Mouse (Mus musculus) stomach, embryonic 14.5 days (tissue): Measurements from ENCODE around the gene Sclt1. TPM values are rescaled to one million over a fixed set of nuclear protein-coding genes. Genes with fewer than 3 reads are reported as not detected.

ENCODE experiments used
- ATAC-seq: fragments of 200-750 bp; cut with Nextera tagmentation; 2 replicates; pipeline ENCODE4 v1.8.0; 2017; ENCODE audit warnings: low read depth, moderate TSS enrichment; ENCODE audit not compliant: insufficient number of reproducible peaks, insufficient read depth, low FRiP score
- H3K27ac ChIP-seq: fragments of 300-500 bp; sonication (generic); 2 replicates; pipeline ENCODE4 v1.5.1; 2014; ENCODE audit warnings: mild to moderate bottlenecking, low read length, moderate library complexity, mixed read lengths
- H3K27me3 ChIP-seq: fragments of 300-500 bp; sonication (generic); 2 replicates; pipeline ENCODE4 v1.6.1; 2014; ENCODE audit warnings: low read length, control low read depth, mixed read lengths; ENCODE audit not compliant: control insufficient read depth, insufficient read depth
- H3K36me3 ChIP-seq: fragments of 300-500 bp; sonication (generic); 2 replicates; pipeline ENCODE4 v1.6.1; 2014; ENCODE audit warnings: mild to moderate bottlenecking, control low read depth, low read length, moderate library complexity, mixed read lengths; ENCODE audit not compliant: control insufficient read depth, insufficient read depth
- H3K4me1 ChIP-seq: fragments of 300-500 bp; sonication (generic); 2 replicates; pipeline ENCODE4 v1.6.1; 2014; ENCODE audit warnings: low read length, control low read depth, mixed read lengths; ENCODE audit not compliant: control insufficient read depth, insufficient read depth
- H3K4me2 ChIP-seq: fragments of 300-500 bp; sonication (generic); replicated peaks from 2 replicates; pipeline ENCODE4 v1.6.1; 2014; ENCODE audit warnings: low read depth, low read length, control low read depth
- H3K4me3 ChIP-seq: fragments of 300-500 bp; sonication (generic); 2 replicates; pipeline ENCODE4 v1.5.1; 2014; ENCODE audit warnings: low read depth, low read length, control low read depth
- H3K9ac ChIP-seq: fragments of 300-500 bp; sonication (generic); replicated peaks from 2 replicates; pipeline ENCODE4 v1.6.1; 2014; ENCODE audit warnings: low read depth, mild to moderate bottlenecking, control low read depth, low read length, moderate library complexity, mixed read lengths
- H3K9me3 ChIP-seq: fragments of 300-500 bp; sonication (generic); 2 replicates; pipeline ENCODE4 v1.6.1; 2016; ENCODE audit warnings: low read depth, low read length, control low read depth; ENCODE audit not compliant: control insufficient read depth
- WGBS: fragments of 180-500 bp; shearing (Covaris S2); extraction: QIAGEN DNeasy Blood & Tissue Kit; methylation state at CpG from one replicate; pipeline ENCODE4 v1.1.7; 2014; 5-methylcytosine and 5-hydroxymethylcytosine counted together
- polyA plus RNA-seq: library from polyadenylated mRNA; unstranded; fragments of >200 nt; fragmentation: Nextera tagmentation; extraction: Ambion mirVana; gene quantifications from 2 replicates; pipeline ENCODE4 v1.2.1, GENCODE M21; 2014

Gene Sclt1
- polyA plus RNA-seq, 1 experiment from 2014 or later = 22.9 TPM

DNA sequence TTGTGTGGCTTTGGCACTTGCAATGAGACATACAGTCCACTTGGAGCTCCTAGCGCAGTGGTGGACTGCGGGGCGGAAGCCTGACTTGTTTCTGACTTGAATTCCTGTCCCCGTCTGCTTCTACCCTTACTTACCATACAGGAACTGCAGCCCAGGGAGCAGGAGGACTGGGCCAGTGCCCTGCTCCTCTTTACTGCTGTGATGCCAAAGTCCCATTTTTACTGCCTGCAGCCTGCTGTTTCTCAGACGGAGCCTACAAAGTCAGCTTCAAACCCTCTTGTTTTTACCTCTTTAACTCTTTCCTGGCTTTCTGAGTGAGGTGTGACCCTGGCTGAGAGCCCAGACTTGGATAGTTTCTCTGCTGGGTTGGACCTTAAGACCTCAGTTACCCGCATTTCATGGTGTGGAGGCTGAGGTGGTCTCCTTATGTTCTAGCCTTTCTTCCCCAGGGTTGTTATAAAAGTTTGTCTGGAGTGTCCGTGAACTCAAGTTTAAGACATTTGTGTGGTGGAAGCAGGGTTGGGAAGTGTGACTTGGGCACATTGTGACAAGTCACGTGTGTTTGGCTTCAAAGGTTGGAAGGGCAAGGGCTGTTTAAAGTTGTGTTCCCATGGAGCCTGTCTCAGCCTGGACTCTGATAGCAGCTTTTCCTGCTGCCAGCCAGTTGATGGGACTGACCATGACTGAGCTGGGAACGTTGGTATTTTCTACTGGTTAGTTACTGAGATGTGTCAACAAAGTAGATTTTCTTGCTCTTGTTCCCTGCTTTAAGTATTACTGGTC, 148.0 kb downstream of the Sclt1 start:
- H3K4me2 ChIP-seq = no peak overlapping the region
- H3K27me3 ChIP-seq = no peaks in the 10 kb centered on the region
- H3K27ac ChIP-seq = no peak overlapping the region
- H3K4me1 ChIP-seq = no peaks in the 10 kb centered on the region
- 82% methylated on average over 9 of the region's 9 CpGs for WGBS
- no peak for ATAC-seq
- H3K9me3 ChIP-seq = no peaks in the 10 kb centered on the region
- peaks cover 24% of the 10 kb centered on the region for H3K36me3 ChIP-seq
- H3K4me3 ChIP-seq = no peak overlapping the region
- H3K9ac ChIP-seq = no peak overlapping the region

DNA sequence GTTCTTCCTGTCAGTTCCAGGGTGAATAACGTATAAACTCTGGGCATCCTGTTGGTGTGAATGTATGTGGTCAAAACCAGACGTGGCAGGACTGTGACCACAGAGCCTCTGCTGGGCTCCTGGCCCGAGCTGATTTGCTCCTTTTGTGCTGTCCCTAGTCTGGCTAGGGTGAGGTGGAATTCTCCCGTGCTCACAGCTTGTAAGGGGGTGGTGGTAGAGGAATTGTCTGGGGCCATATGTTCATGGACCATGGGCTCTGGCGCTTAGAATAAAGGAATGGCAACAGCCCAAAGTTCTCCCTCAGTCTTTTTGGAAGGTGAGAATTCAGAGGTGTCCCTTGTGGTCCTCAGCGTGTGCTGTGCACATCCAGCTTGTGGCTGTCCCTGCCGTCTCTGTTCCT, 149.5 kb downstream of the Sclt1 start:
- Histone ChIP-seq H3K4me1 (no peaks in the 10 kb centered on the region), H3K4me3 (no peak overlapping the region), H3K27ac (no peak overlapping the region), H3K4me2 (no peak overlapping the region), H3K9ac (no peak overlapping the region), H3K27me3 (no peaks in the 10 kb centered on the region), H3K9me3 (no peaks in the 10 kb centered on the region), H3K36me3 (peaks cover 24% of the 10 kb centered on the region)
- no peak for ATAC-seq
- whole genome bisulfite sequencing = 85% methylated on average over 7 of the region's 7 CpGs

DNA sequence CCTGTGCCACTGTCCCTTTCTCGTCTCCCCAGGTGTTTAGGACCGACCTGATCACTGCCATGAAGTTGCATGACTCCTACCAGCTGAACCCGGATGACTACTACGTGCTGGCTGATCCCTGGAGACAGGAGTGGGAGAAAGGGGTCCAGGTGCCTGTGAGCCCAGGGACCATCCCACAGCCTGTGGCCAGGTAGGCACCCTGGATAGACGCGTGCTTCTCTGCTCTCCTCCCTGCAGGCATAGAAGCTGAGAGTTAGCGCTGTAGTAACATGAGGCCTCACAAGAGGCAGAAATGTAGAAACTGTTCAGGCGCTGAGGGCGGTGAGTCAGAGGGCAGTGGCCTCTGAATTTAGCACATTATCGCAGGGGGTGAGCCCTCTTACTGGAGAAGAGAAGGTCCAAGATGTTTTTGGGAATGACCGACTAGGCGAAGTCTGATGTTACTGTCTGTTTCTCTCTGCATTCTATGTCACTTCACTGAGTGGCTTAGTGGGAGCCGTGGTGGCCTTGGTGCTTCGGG, 150.6 kb downstream of the Sclt1 start:
- Histone ChIP-seq H3K4me2 (no peak overlapping the region), H3K4me1 (no peaks in the 10 kb centered on the region), H3K27ac (no peak overlapping the region), H3K36me3 (peaks cover 17% of the 10 kb centered on the region), H3K9me3 (no peaks in the 10 kb centered on the region), H3K9ac (no peak overlapping the region), H3K27me3 (no peaks in the 10 kb centered on the region), H3K4me3 (no peak overlapping the region)
- ATAC-seq = no peak
- WGBS = 93% methylated on average over 14 of the region's 14 CpGs

DNA sequence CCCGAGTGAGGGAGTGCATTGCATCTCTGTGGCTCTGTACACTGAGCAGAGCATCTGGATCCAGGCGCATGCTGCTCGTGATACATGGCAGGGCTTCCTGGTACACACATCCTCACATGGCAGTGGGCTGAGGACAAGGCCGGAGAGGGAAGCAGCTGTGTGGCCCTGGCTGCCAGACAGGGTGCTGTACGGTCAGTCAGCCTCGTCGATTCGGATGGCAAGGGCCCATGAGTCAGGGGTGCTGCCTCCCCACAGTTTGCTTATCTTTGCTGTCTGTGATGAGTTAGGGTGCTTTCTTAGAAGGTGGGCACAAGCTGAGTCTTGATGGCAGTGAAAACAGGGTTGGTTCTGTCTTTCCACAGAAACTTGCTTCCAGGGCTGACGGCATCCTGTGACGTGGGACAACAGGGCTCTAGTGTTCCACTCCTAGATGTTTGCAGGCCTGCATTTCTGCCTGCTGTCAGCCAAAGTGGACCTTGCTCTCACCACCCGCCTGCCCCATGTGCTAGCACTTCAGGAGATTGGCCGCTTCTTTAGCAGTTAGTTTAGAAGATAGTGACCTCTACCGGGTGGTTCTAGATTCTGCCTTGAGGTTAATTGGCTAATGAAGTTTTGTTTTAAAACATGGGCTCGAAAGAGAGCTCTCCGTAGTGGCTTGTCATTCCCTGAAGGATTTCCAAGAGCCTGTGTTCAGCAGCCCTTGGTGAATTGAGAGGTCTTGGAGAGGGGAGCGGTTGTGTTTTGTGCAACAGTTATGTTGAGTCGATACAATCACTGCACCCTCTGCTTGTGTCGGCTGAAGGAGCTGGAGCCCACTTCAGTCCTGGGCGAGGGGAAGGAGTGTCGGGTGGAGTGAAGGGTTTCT, 151.4 kb downstream of the Sclt1 start:
- H3K9me3 ChIP-seq = no peaks in the 10 kb centered on the region
- no peak overlapping the region for H3K4me3 ChIP-seq
- no peak overlapping the region for H3K9ac ChIP-seq
- ATAC-seq = no peak
- peaks cover 13% of the 10 kb centered on the region; the same call in 1 of the 2 replicates for H3K36me3 ChIP-seq
- H3K4me1 ChIP-seq = no peaks in the 10 kb centered on the region
- WGBS = 84% methylated on average over 20 of the region's 20 CpGs
- H3K4me2 ChIP-seq = no peak overlapping the region
- H3K27ac ChIP-seq = no peak overlapping the region
- no peaks in the 10 kb centered on the region for H3K27me3 ChIP-seq

DNA sequence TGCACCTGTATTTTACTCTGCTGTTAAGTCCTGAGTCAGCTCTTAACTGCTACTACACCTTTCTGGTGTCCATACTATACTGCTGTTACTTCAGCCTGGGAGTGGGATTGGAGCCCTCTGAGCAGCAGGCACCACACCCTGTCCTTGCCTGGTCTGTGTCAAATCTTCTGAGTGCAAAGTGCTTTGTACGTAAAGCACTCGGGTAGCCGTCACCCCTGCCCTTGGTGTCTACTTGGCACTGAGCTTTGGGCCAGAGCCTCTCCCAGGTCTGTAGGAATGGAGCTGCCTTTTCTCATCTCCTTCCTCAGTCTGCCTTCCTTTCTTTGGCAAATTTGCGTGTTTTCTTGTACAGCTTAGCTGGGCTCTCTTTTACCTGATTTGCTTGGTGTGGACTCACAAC, 152.3 kb downstream of the Sclt1 start:
- Histone ChIP-seq H3K4me3 (no peak overlapping the region), H3K27me3 (no peaks in the 10 kb centered on the region), H3K9ac (no peak overlapping the region), H3K4me1 (no peaks in the 10 kb centered on the region), H3K36me3 (peaks cover 13% of the 10 kb centered on the region; the same call in 1 of the 2 replicates), H3K4me2 (no peak overlapping the region), H3K27ac (no peak overlapping the region), H3K9me3 (no peaks in the 10 kb centered on the region)
- 88% methylated on average over 4 of the region's 4 CpGs for WGBS
- no peak for ATAC-seq

DNA sequence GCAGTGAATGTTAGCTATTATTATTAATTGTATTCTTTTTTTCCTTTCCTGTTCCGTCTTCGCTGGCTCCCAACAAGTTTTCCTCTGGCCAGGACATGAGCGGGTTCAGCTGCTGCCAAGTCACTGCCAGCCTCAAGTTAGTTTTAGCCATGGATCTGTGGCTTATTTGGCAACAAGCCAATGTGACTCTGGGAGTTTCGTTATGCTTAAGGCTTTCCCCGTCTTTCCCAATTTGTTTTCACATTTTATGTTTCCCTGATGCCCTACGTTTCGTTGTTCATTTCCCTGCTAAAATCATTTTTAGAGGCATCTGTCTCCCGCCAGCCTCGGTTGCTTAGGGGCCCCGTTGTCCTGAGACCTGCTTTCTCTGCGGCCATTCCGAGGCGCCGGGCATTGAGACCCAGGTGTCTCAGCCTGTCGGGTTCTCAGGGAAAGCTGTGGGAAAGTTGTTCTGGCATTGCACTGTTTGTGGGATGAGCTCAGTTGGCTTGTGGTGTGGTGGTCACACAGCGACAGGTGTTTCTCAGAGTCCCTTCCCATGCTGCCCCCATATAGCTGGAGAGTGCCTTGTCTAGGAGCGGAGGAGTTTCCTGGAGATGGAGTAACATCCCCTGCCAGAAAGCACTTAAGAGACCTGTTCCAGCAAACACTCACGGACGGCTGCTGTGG, 152.9 kb downstream of the Sclt1 start:
- WGBS = 79% methylated on average over 19 of the region's 19 CpGs
- Histone ChIP-seq H3K9ac (no peak overlapping the region), H3K4me1 (no peaks in the 10 kb centered on the region), H3K4me2 (no peak overlapping the region), H3K27ac (no peak overlapping the region), H3K4me3 (no peak overlapping the region), H3K9me3 (no peaks in the 10 kb centered on the region), H3K27me3 (no peaks in the 10 kb centered on the region), H3K36me3 (peaks cover 13% of the 10 kb centered on the region; the same call in 1 of the 2 replicates)
- no peak for ATAC-seq

DNA sequence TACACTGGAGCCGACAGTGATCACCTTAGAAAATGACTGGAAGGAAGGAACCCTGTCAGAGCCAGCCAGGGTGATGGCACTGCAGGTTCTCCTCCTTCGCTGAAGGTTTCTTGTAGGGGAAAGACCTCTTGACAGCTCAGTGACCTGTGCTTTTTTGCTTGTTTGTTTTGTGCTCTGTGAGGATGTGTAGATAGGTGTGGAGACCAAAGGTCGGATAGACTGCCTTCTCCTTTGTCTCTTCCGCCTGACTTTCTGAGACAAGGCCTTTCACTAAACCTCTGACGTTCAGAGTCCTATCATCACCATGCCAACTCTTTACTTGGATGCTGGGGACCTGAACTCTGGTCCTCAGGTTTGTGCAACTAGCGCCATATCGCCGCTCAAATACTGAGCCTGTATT, 153.8 kb downstream of the Sclt1 start:
- no peak for ATAC-seq

DNA sequence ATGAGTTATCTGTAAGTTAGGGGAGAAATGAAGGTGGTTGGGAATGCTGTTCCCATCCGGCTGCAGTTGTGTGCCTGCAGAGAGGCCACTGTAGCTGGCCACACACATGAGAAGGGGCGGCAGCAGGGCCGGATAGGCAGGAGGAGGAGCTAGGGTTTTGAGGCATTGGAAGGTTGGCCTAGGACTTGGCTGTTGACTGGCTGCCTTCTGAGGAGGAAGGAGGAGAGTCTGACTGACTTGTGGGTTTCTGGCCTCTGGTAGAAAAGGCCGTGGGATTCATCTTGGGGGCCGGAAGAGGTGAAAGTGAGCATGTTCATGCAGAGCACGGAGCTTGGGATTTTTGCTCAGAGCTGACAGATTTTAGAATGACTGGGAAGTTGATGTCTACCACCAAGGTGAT, 154.7 kb downstream of the Sclt1 start:
- H3K27me3 ChIP-seq = no peaks in the 10 kb centered on the region
- 73% methylated on average over 6 of the region's 6 CpGs for WGBS
- H3K4me1 ChIP-seq = peaks cover under 1% of the 10 kb centered on the region; the same call in 1 of the 2 replicates
- H3K4me2 ChIP-seq = no peak overlapping the region
- H3K4me3 ChIP-seq = no peak overlapping the region
- H3K9ac ChIP-seq = no peak overlapping the region
- H3K9me3 ChIP-seq = no peaks in the 10 kb centered on the region
- no peak overlapping the region for H3K27ac ChIP-seq
- ATAC-seq = 0 out of 2 replicates have a peak, but pooled peaks have one; percentile 35
- H3K36me3 ChIP-seq = peaks cover 7% of the 10 kb centered on the region; the same call in 1 of the 2 replicates

More for the DNA sequence above, 153.8 kb downstream of the Sclt1 start:
- H3K4me3 ChIP-seq = no peak overlapping the region
- no peaks in the 10 kb centered on the region for H3K27me3 ChIP-seq
- H3K9ac ChIP-seq = no peak overlapping the region
- H3K4me2 ChIP-seq = no peak overlapping the region
- peaks cover 7% of the 10 kb centered on the region; the same call in 1 of the 2 replicates for H3K36me3 ChIP-seq
- 77% methylated on average over 8 of the region's 8 CpGs for WGBS
- H3K4me1 ChIP-seq = no peaks in the 10 kb centered on the region
- no peak overlapping the region for H3K27ac ChIP-seq
- no peaks in the 10 kb centered on the region for H3K9me3 ChIP-seq
